Mouse (Mus musculus): ENCODE data around the gene Npdc1. TPM values are rescaled to one million over a fixed set of nuclear protein-coding genes. Genes with fewer than 3 reads are reported as not detected.

Gene Npdc1
- total and polyA plus RNA-seq, 3 experiments: not detected

DNA sequence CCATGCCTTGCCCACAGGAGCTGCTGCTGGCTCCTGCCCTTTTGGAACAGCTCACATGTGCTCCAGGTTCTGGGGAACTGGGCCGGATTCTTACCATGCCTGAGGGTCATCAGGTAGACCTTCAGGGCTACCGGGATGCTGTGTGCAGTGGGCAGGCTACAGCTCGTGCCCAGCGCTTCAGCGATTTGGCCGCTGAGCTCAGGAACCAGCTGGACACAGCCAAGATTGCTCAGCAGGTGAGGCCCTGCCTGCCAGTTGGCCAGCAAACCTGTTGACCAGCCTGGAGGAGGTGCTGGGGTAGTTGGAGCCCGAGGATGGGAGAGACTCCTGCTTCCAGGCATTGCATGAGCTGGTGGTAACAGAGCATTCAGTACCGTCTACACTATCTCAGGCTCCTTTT, 35.1 kb downstream of the Npdc1 start:
- no peak for DNase-seq (ENCODE audit: low read depth, low spot score)
- Histone ChIP-seq H3K9ac (ENCODE audit: control insufficient read depth, low read depth, low read length, poor library complexity, severe bottlenecking) (no peak overlapping the region), H3K27me3 (ENCODE audit: control insufficient read depth in 1 of 2, insufficient read depth in 2 of 2, low read length in 2 of 2) (no peaks in the 10 kb centered on the region), H3K27ac (ENCODE audit: control insufficient read depth, low read depth, low read length) (no peak overlapping the region), H3K79me2 (ENCODE audit: control insufficient read depth, insufficient read depth, low read length, poor library complexity) (no peaks in the 10 kb centered on the region), H3K9me3 (replicated peaks; ENCODE audit: insufficient read depth, low read length) (no peaks in the 10 kb centered on the region), H3K36me3 (ENCODE audit: control insufficient read depth in 1 of 2, insufficient read depth in 2 of 2, low read length in 2 of 2) (peaks cover 0 to 2% of the 10 kb centered on the region in 2 experiments; a peak in 1 of 4 replicates), H3K4me3 (ENCODE audit: control insufficient read depth in 1 of 2, insufficient read depth in 1 of 2, low read depth in 2 of 2, low read length in 2 of 2) (no peak overlapping the region), H3K4me1 (ENCODE audit: control insufficient read depth in 1 of 2, insufficient read depth in 2 of 2, low read length in 2 of 2) (peaks cover 0 to 4% of the 10 kb centered on the region in 2 experiments; a peak in 2 of 4 replicates)
- TF ChIP-seq NRF1 (IDR thresholded peaks at IDR 0.05; ENCODE audit: insufficient read depth, low read depth, low read length, poor library complexity, severe bottlenecking) (no peak), CHD1 (IDR thresholded peaks at IDR 0.05; ENCODE audit: low read depth, low read length) (no peak), HCFC1 (IDR thresholded peaks at IDR 0.05; ENCODE audit: low read depth, low read length) (no peak)

DNA sequence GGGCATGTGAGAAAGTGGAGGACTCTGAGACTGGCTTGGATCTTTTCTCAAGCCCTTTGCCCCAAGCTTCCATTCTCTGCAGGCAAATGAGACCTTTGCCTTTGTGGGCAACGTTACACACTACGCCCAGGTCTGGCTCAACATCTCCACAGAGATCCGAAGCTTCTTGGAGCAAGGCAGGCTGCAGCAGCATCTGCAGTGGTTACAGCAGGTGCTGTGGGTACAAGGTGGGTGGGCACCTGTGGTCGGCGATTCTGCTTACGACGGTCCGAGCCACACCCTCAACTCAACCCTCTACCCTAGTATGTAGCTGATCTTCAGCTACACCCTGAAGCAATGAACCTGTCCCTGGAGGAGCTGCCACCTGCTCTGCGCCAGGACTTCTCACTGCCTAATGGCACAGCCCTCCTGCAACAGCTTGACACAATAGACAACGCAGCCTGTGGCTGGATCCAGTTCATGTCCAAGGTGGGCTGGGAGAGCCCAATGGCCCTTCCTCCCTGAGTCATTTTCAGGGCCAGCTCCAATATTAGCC, 37.2 kb downstream of the Npdc1 start:
- DNase-seq (ENCODE audit: low read depth, low spot score): no peak
- Histone ChIP-seq H3K36me3 (ENCODE audit: control insufficient read depth in 1 of 2, insufficient read depth in 2 of 2, low read length in 2 of 2) (no peaks in the 10 kb centered on the region; a peak in 1 of 4 replicates), H3K9me3 (replicated peaks; ENCODE audit: insufficient read depth, low read length) (no peaks in the 10 kb centered on the region), H3K9ac (ENCODE audit: control insufficient read depth, low read depth, low read length, poor library complexity, severe bottlenecking) (no peak overlapping the region), H3K4me1 (ENCODE audit: control insufficient read depth in 1 of 2, insufficient read depth in 2 of 2, low read length in 2 of 2) (no peaks in the 10 kb centered on the region), H3K27me3 (ENCODE audit: control insufficient read depth in 1 of 2, insufficient read depth in 2 of 2, low read length in 2 of 2) (no peaks in the 10 kb centered on the region), H3K79me2 (ENCODE audit: control insufficient read depth, insufficient read depth, low read length, poor library complexity) (no peaks in the 10 kb centered on the region), H3K4me3 (ENCODE audit: control insufficient read depth in 1 of 2, insufficient read depth in 1 of 2, low read depth in 2 of 2, low read length in 2 of 2) (no peak overlapping the region), H3K27ac (ENCODE audit: control insufficient read depth, low read depth, low read length) (no peak overlapping the region)
- TF ChIP-seq TAL1 (IDR thresholded peaks at IDR 0.05; ENCODE audit: low read length) (no peak), HCFC1 (IDR thresholded peaks at IDR 0.05; ENCODE audit: low read depth, low read length) (no peak), MEF2A (IDR thresholded peaks at IDR 0.05; ENCODE audit: extremely low read depth, insufficient replicate concordance, low read depth, low read length, poor library complexity, severe bottlenecking) (no peak), RCOR1 (IDR thresholded peaks at IDR 0.05; ENCODE audit: low read depth, low read length) (no peak), SMC3 (IDR thresholded peaks at IDR 0.05; ENCODE audit: low read depth, low read length) (no peak), USF1 (IDR thresholded peaks at IDR 0.05; ENCODE audit: low read depth, low read length) (no peak), CTCF (IDR thresholded peaks at IDR 0.05 in 2 of 3, conservative IDR thresholded peaks at IDR 0.05 in 1 of 3; ENCODE audit: control insufficient read depth in 1 of 3, insufficient read depth in 1 of 3, low read depth in 2 of 3, low read length in 3 of 3, poor library complexity in 1 of 3, severe bottlenecking in 1 of 3) (no peak), GATA1 (IDR thresholded peaks at IDR 0.05; ENCODE audit: low read depth, low read length) (no peak), ETS1 (IDR thresholded peaks at IDR 0.05; ENCODE audit: low read depth, low read length) (no peak), CHD1 (IDR thresholded peaks at IDR 0.05; ENCODE audit: low read depth, low read length) (no peak), KAT2A (conservative IDR thresholded peaks at IDR 0.05; ENCODE audit: low read depth, low read length) (no peak), USF2 (IDR thresholded peaks at IDR 0.05; ENCODE audit: borderline replicate concordance in 1 of 2, insufficient read depth in 1 of 2, low read depth in 1 of 2, low read length in 2 of 2) (no peak), ZNF384 (IDR thresholded peaks at IDR 0.05; ENCODE audit: low read depth, low read length) (no peak), EP300 (IDR thresholded peaks at IDR 0.05; ENCODE audit: low read depth in 1 of 2, low read length in 2 of 2) (no peak), E2F4 (IDR thresholded peaks at IDR 0.05; ENCODE audit: borderline replicate concordance, low read depth, low read length) (no peak), MXI1 (IDR thresholded peaks at IDR 0.05; ENCODE audit: low read depth, low read length) (no peak), POLR2AphosphoS5 (IDR thresholded peaks at IDR 0.05; ENCODE audit: borderline replicate concordance, low read depth, low read length) (no peak)
